Mouse (Mus musculus) A20 (cell line): Measurements from ENCODE around the gene Sult2a2.
"Not testable (repeated sequence)": the region's sequence is repeated elsewhere in the genome, so short reads cannot be mapped to it uniquely, and the experiment has no call there.

ENCODE experiments used
- DNase-seq: peaks from one replicate; pipeline ENCODE4 v3.0.0-alpha.2; 2011; ENCODE audit warnings: low read depth, low spot score

Gene Sult2a2

DNA sequence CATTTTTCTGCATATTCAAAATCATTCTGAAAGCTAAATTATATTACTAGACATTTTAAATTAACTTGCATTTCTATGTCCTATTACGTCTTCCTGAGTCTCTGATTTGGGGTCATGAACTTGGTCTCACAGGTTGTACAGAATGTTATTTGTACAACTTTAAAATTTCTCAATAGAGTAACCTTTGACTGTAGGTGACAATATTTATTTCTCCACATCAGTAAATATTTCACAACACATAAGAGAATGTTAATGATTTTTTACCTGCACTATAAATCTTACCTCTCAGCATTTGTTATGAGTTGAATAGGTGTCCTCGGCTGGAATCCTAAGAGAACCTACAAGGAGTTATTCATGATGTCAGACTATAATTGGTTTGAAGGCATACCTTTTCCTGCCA, at the start of gene Sult2a2:
Gene Sult2a2 (plus strand): TSS at position 301 of the 400 bp plus-strand sequence.
- not testable (repeated sequence) for DNase-seq

DNA sequence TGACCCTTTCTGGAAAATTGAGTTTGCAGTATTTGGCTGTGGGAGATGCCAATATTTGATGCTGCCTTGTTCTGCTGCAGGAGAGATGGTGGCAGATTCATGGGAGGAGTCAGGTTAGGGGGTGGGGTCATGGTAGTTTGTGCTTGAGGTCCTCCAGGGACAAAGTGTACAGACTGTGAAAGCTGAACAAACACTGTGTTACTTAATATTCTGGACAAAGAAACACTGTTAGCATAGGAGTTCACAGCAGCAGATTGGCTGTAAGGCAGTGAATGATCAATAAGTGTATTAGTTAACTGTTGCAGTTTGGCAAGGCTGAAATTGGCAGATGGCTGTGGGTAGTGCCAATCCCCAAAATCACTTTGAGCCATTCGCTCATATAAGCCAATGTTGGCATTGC, 80.6 kb downstream of the Sult2a2 start:
- no peak for DNase-seq
